Comparison of ENCODE assay signal across 17 mouse cellular contexts in genomic region chr11:6647831-6648724, GRCm38 (mm10). TPM values are rescaled to one million over a fixed set of nuclear protein-coding genes. Genes with fewer than 3 reads are reported as not detected.
DNase-seq lines count a peak whose midpoint lies in the region; ATAC-seq and TF ChIP-seq lines count a peak whose summit lies in the region.
"Had no signal": no experiment of that assay in that cellular context is flagged by ENCODE, and none has a peak within 500 bp of the region (broad histone marks: within the 10 kb centered on the region; RNA-seq: fewer than 3 reads in every experiment).

No protein-coding gene starts in this region.

- peak; percentile 30; the same call in 1 of the 2 replicates for TF ChIP-seq CTCF in kidney, postnatal 0 days (IDR thresholded peaks at IDR 0.05; ENCODE audit: low read depth)

- H3K27me3 ChIP-seq in kidney, postnatal 0 days (ENCODE audit: insufficient read depth, low read length) = no peaks in the 10 kb centered on the region
- H3K27me3 ChIP-seq: midbrain, embryonic 13.5 days; neural tube, embryonic 12.5 days had no signal

- peak; percentile 50 for DNase-seq in CD4-positive, CD25-positive, alpha-beta regulatory T cell, adult 2 months (ENCODE audit: low read depth, low spot score)
- no peak for DNase-seq in kidney, postnatal 0 days (ENCODE audit: low spot score)
- DNase-seq in kidney, postnatal 36 days = no peak
- DNase-seq in ES-CJ7 (ENCODE audit: low read depth, low spot score) = peak; percentile 46
- DNase-seq: cerebellum, adult 18-20 months; gastrocnemius, postnatal 14 days; kidney, postnatal 4 days; liver; lung, postnatal 14 days had no signal

- no peaks in the 10 kb centered on the region for H3K9me3 ChIP-seq in kidney, postnatal 0 days (replicated peaks; ENCODE audit: low read length)
- H3K9me3 ChIP-seq: midbrain, embryonic 13.5 days; neural tube, embryonic 12.5 days had no signal

- H3K27ac ChIP-seq in kidney, postnatal 0 days = no peak overlapping the region
- H3K27ac ChIP-seq: midbrain, embryonic 13.5 days; neural tube, embryonic 12.5 days had no signal

- ATAC-seq in CD4-positive, CD25-positive, alpha-beta regulatory T cell, adult 4 months = no peak
- no peak for ATAC-seq in kidney, postnatal 0 days (replicated peaks; ENCODE audit: low FRiP score, low read depth)
- peak; percentile 34; the same call in 1 of the 2 replicates for ATAC-seq in granulocyte monocyte progenitor cell, adult 5-6 weeks (replicated peaks; ENCODE audit: poor library complexity, severe bottlenecking)
- no peak for ATAC-seq in frontal cortex, adult (ENCODE audit: low TSS enrichment)
- ATAC-seq in activated CD4-positive, CD25-positive, alpha-beta regulatory T cell, adult 4 months = no peak
- ATAC-seq: midbrain, embryonic 13.5 days had no signal

- WGBS in kidney, postnatal 0 days = 61% methylated on average over 9 of the region's 9 CpGs

- no peak overlapping the region for H3K4me2 ChIP-seq in kidney, postnatal 0 days (ENCODE audit: low read length)
- H3K4me2 ChIP-seq: midbrain, embryonic 13.5 days; neural tube, embryonic 12.5 days had no signal

- H3K4me3 ChIP-seq in kidney, postnatal 0 days (replicated peaks; ENCODE audit: low read depth, low read length) = no peak overlapping the region
- H3K4me3 ChIP-seq: midbrain, embryonic 13.5 days; neural tube, embryonic 12.5 days had no signal

- H3K4me1 ChIP-seq in kidney, postnatal 0 days (replicated peaks; ENCODE audit: insufficient read depth, low read length) = no peaks in the 10 kb centered on the region
- H3K4me1 ChIP-seq: midbrain, embryonic 13.5 days; neural tube, embryonic 12.5 days had no signal

- no peak overlapping the region for H3K9ac ChIP-seq in kidney, postnatal 0 days (ENCODE audit: low read depth, low read length)
- H3K9ac ChIP-seq: midbrain, embryonic 13.5 days; neural tube, embryonic 12.5 days had no signal

- no peaks in the 10 kb centered on the region for H3K36me3 ChIP-seq in kidney, postnatal 0 days (ENCODE audit: insufficient read depth, low read length)
- H3K36me3 ChIP-seq: midbrain, embryonic 13.5 days; neural tube, embryonic 12.5 days had no signal

RNA-seq across cellular contexts. Expression of gene Wap, which starts 9.6 kb away (rescaled TPM):
- polyA plus RNA-seq in CD4-positive, CD25-positive, alpha-beta regulatory T cell, adult 4 months (2017; shearing (Covaris generic)) = not detected
- polyA plus RNA-seq in kidney, postnatal 0 days (2015; fragmentation: Nextera tagmentation; extraction: Ambion mirVana) = not detected in 2 replicates
- total RNA-seq in granulocyte monocyte progenitor cell, adult 5-6 weeks (2014; fragmentation: Nextera tagmentation) = not detected in 2 replicates
- total RNA-seq in granulocyte monocyte progenitor cell, adult 5-6 weeks (2017) = not detected in 2 replicates
- not detected for polyA plus RNA-seq in activated CD4-positive, CD25-positive, alpha-beta regulatory T cell, adult 4 months (2017; shearing (Covaris generic))
- total RNA-seq: adrenal gland, postnatal 4 days; gastrocnemius, postnatal 14 days had no signal
- polyA plus RNA-seq: heart, embryonic 16.5 days; midbrain, embryonic 13.5 days; neural tube, embryonic 12.5 days had no signal

RNA-seq across cellular contexts. Expression of gene Ramp3, which starts 10.2 kb away (rescaled TPM):
- polyA plus RNA-seq in CD4-positive, CD25-positive, alpha-beta regulatory T cell, adult 4 months (2017; shearing (Covaris generic)) = 1 to 10 TPM; 4.2 to 5.6 TPM
- polyA plus RNA-seq in kidney, postnatal 0 days (2015; fragmentation: Nextera tagmentation; extraction: Ambion mirVana) = 25.0 and 26.5 TPM in 2 replicates
- total RNA-seq in granulocyte monocyte progenitor cell, adult 5-6 weeks (2014; fragmentation: Nextera tagmentation) = not detected in 2 replicates
- not detected in 2 replicates for total RNA-seq in granulocyte monocyte progenitor cell, adult 5-6 weeks (2017)
- 1 to 10 TPM; 8.0 to 8.6 TPM for polyA plus RNA-seq in activated CD4-positive, CD25-positive, alpha-beta regulatory T cell, adult 4 months (2017; shearing (Covaris generic))

RNA-seq across cellular contexts. Expression of gene Tbrg4, which starts 22.2 kb away (rescaled TPM):
- polyA plus RNA-seq in CD4-positive, CD25-positive, alpha-beta regulatory T cell, adult 4 months (2017; shearing (Covaris generic)) = 10 to 100 TPM; 27.9 to 60.5 TPM
- 32.2 and 34.5 TPM in 2 replicates for polyA plus RNA-seq in kidney, postnatal 0 days (2015; fragmentation: Nextera tagmentation; extraction: Ambion mirVana)
- total RNA-seq in granulocyte monocyte progenitor cell, adult 5-6 weeks (2014; fragmentation: Nextera tagmentation) = 98.2 and 101 TPM in 2 replicates
- 35.0 and 39.1 TPM in 2 replicates for total RNA-seq in granulocyte monocyte progenitor cell, adult 5-6 weeks (2017)
- polyA plus RNA-seq in activated CD4-positive, CD25-positive, alpha-beta regulatory T cell, adult 4 months (2017; shearing (Covaris generic)) = 10 to 100 TPM; 21.6 to 33.6 TPM

RNA-seq across cellular contexts. Expression of gene Nacad, which starts 42.2 kb away (rescaled TPM):
- under 1 TPM in 1 of 2 experiments, not detected in 1; 0.22 TPM for polyA plus RNA-seq in CD4-positive, CD25-positive, alpha-beta regulatory T cell, adult 4 months (2017; shearing (Covaris generic))
- polyA plus RNA-seq in kidney, postnatal 0 days (2015; fragmentation: Nextera tagmentation; extraction: Ambion mirVana) = 1.1 TPM in 2 replicates
- total RNA-seq in granulocyte monocyte progenitor cell, adult 5-6 weeks (2014; fragmentation: Nextera tagmentation) = not detected in 2 replicates
- not detected in 2 replicates for total RNA-seq in granulocyte monocyte progenitor cell, adult 5-6 weeks (2017)
- not detected for polyA plus RNA-seq in activated CD4-positive, CD25-positive, alpha-beta regulatory T cell, adult 4 months (2017; shearing (Covaris generic))

Comparison
In these comparisons a context has a peak if more than half of its experiments do, and no peak if none do; other contexts are left out.
1. DNase-seq: peak in CD4-positive, CD25-positive, alpha-beta regulatory T cell, adult 2 months (single experiment) and ES-CJ7 (single experiment); none in kidney, postnatal 0 days (single experiment) and kidney, postnatal 36 days (0 of 2).